8 mouse cellular contexts compared by ENCODE assay signal in genomic region chr6:71631706-71632461, GRCm38 (mm10). TPM values are rescaled to one million over a fixed set of nuclear protein-coding genes. Genes with fewer than 3 reads are reported as not detected.
DNase-seq lines count a peak whose midpoint lies in the region; ATAC-seq and TF ChIP-seq lines count a peak whose summit lies in the region.

No protein-coding gene starts in this region.

- H3K27ac ChIP-seq in forebrain, embryonic 16.5 days (ENCODE audit: low read length): peak overlapping the region; percentile 100
- H3K27ac ChIP-seq in lung, embryonic 16.5 days (ENCODE audit: low read length): peak overlapping the region; percentile 98

- 2% methylated on average over 41 of the region's 42 CpGs for WGBS in forebrain, embryonic 16.5 days
- WGBS in lung, embryonic 16.5 days: 1% methylated on average over 38 of the region's 42 CpGs

- no peaks in the 10 kb centered on the region for H3K9me3 ChIP-seq in E14TG2a.4 (ENCODE audit: low read length)
- no peaks in the 10 kb centered on the region for H3K9me3 ChIP-seq in forebrain, embryonic 16.5 days (ENCODE audit: control insufficient read depth, low read length)
- H3K9me3 ChIP-seq in lung, embryonic 16.5 days (ENCODE audit: control insufficient read depth, low read length): no peaks in the 10 kb centered on the region

- no peaks in the 10 kb centered on the region for H3K27me3 ChIP-seq in E14TG2a.4 (ENCODE audit: insufficient read depth, low read length)
- no peaks in the 10 kb centered on the region for H3K27me3 ChIP-seq in forebrain, embryonic 16.5 days (replicated peaks; ENCODE audit: control insufficient read depth, insufficient read depth, low read length)
- peaks cover 4% of the 10 kb centered on the region; the same call in 1 of the 2 replicates for H3K27me3 ChIP-seq in lung, embryonic 16.5 days (ENCODE audit: control insufficient read depth, insufficient read depth, low read depth, low read length)

- no peak for TF ChIP-seq CTCF in E14TG2a.4 (conservative IDR thresholded peaks at IDR 0.05; ENCODE audit: low read length)

- no peak for ATAC-seq in forebrain, embryonic 16.5 days
- no peak for ATAC-seq in lung, embryonic 16.5 days (ENCODE audit: low read depth)

- DNase-seq in c-Kit-positive CD71-positive TER-119-negative erythroid progenitor cells, embryonic 14.5 days (ENCODE audit: low read depth): peak; percentile 17
- DNase-seq in heart, postnatal 14 days: peak; percentile 65 to 67
- peak; percentile 25 to 36 for DNase-seq in layer of hippocampus, adult 8-10 months (ENCODE audit: low spot score in 2 of 2)
- peak; percentile 58 for DNase-seq in right cerebral cortex, adult 18-20 months
- peak; percentile 35 for DNase-seq in urinary bladder, postnatal 25 days (ENCODE audit: low spot score)

- peak overlapping the region; percentile 70 for H3K4me2 ChIP-seq in forebrain, embryonic 16.5 days (ENCODE audit: low read length)
- peak overlapping the region; percentile 85 for H3K4me2 ChIP-seq in lung, embryonic 16.5 days (ENCODE audit: low read depth, low read length)

- peaks cover 47% of the 10 kb centered on the region for H3K4me1 ChIP-seq in E14TG2a.4 (replicated peaks; ENCODE audit: low read depth, low read length)
- H3K4me1 ChIP-seq in forebrain, embryonic 16.5 days (replicated peaks; ENCODE audit: control insufficient read depth, insufficient read depth, low read length): peaks cover 24% of the 10 kb centered on the region
- peaks cover 15% of the 10 kb centered on the region for H3K4me1 ChIP-seq in lung, embryonic 16.5 days (replicated peaks; ENCODE audit: control insufficient read depth, insufficient read depth, low read length)

- peak overlapping the region; percentile 91 for H3K9ac ChIP-seq in forebrain, embryonic 16.5 days (replicated peaks; ENCODE audit: low read depth, low read length)
- H3K9ac ChIP-seq in lung, embryonic 16.5 days (ENCODE audit: low read length): peak overlapping the region; percentile 91

- peaks cover 50% of the 10 kb centered on the region for H3K36me3 ChIP-seq in E14TG2a.4 (ENCODE audit: insufficient read depth, low read length)
- peaks cover 13% of the 10 kb centered on the region for H3K36me3 ChIP-seq in forebrain, embryonic 16.5 days (ENCODE audit: control insufficient read depth, insufficient read depth)
- peaks cover 11% of the 10 kb centered on the region for H3K36me3 ChIP-seq in lung, embryonic 16.5 days (ENCODE audit: control insufficient read depth, insufficient read depth, low read length)

- peak overlapping the region; percentile 91 for H3K4me3 ChIP-seq in E14TG2a.4 (replicated peaks; ENCODE audit: low read length)
- H3K4me3 ChIP-seq in forebrain, embryonic 16.5 days (replicated peaks; ENCODE audit: low read length): peak overlapping the region; percentile 89
- peak overlapping the region; percentile 87 for H3K4me3 ChIP-seq in lung, embryonic 16.5 days (ENCODE audit: low read length)

- intact Hi-C loops in heart, postnatal 14 days (cut with DNase I): loop anchor here (5.0 to 10.0 kb wide), 3 partner anchors 170 to 360 kb away; partner anchors contain the start of genes Krcc1 and Rmnd5a

RNA-seq across cellular contexts. Expression of gene Kdm3a, which starts 0.9 kb away (rescaled TPM):
- polyA plus RNA-seq in forebrain, embryonic 16.5 days (2015; fragmentation: Nextera tagmentation; extraction: Ambion mirVana): 60.1 and 67.5 TPM in 2 replicates
- total RNA-seq in heart, postnatal 14 days (2021): 10 to 100 TPM; 28.6 to 30.3 TPM
- 10 to 100 TPM; 39.0 to 58.3 (median 49.8) TPM for total RNA-seq in layer of hippocampus, adult 8-10 months (2022)
- 54.2 and 64.0 TPM in 2 replicates for polyA plus RNA-seq in lung, embryonic 16.5 days (2015; fragmentation: Nextera tagmentation; extraction: Ambion mirVana)
